Mouse (Mus musculus): ENCODE measurements at regions not wholly inside any gene's neighbourhood (a gene's known extent, or its start where the extent isn't known, plus 50 kb on each side); places are given as distances from the start of the nearest gene placed in this dataset.

GRCm38 (mm10) chr8:49243002-49243401 is 399.3 kb upstream of the Tenm3 start:
- WGBS = 49% methylated on average over 5 of the region's 5 CpGs
- no peak overlapping the region for H3K9ac ChIP-seq (ENCODE audit: low read length)
- no peaks in the 10 kb centered on the region for H3K9me3 ChIP-seq (ENCODE audit: control insufficient read depth, low read length)
- H3K36me3 ChIP-seq (ENCODE audit: control insufficient read depth, insufficient read depth, low read length) = no peaks in the 10 kb centered on the region
- no peak for DNase-seq (ENCODE audit: low spot score)
- 0 out of 2 replicates have a peak, but pooled peaks have one; percentile 27 for ATAC-seq (ENCODE audit: insufficient read depth, low FRiP score, low TSS enrichment)
- no peaks in the 10 kb centered on the region for H3K4me1 ChIP-seq (ENCODE audit: control insufficient read depth, insufficient read depth, low read length)
- H3K4me3 ChIP-seq (ENCODE audit: low read depth, low read length) = no peak overlapping the region
- H3K4me2 ChIP-seq (ENCODE audit: low read depth) = no peak overlapping the region
- no peaks in the 10 kb centered on the region for H3K27me3 ChIP-seq (ENCODE audit: control insufficient read depth, insufficient read depth, low read length)
- H3K27ac ChIP-seq (ENCODE audit: low read depth, low read length) = no peak overlapping the region

- H3K36me3 ChIP-seq (ENCODE audit: control insufficient read depth, insufficient read depth, low read length) = no peaks in the 10 kb centered on the region
- no peak overlapping the region for H3K4me3 ChIP-seq (ENCODE audit: low read depth, low read length)
- H3K9me3 ChIP-seq (ENCODE audit: control insufficient read depth, low read length) = no peaks in the 10 kb centered on the region
- no peaks in the 10 kb centered on the region for H3K27me3 ChIP-seq (ENCODE audit: control insufficient read depth, insufficient read depth, low read length)
- no peaks in the 10 kb centered on the region for H3K4me1 ChIP-seq (ENCODE audit: control insufficient read depth, insufficient read depth, low read length)
- H3K27ac ChIP-seq (ENCODE audit: low read depth, low read length) = no peak overlapping the region
- DNase-seq (ENCODE audit: low spot score) (no peak), ATAC-seq (ENCODE audit: insufficient read depth, low FRiP score, low TSS enrichment) (no peak)
- H3K9ac ChIP-seq (ENCODE audit: low read length) = no peak overlapping the region
- 56% methylated on average over 4 of the region's 4 CpGs for WGBS
- no peak overlapping the region for H3K4me2 ChIP-seq (ENCODE audit: low read depth)
Measured at GRCm38 (mm10) chr8:49236822-49237071, 393.0 kb upstream of the Tenm3 start.

- H3K27me3 ChIP-seq (ENCODE audit: control insufficient read depth, insufficient read depth, low read length) = no peaks in the 10 kb centered on the region
- H3K36me3 ChIP-seq (ENCODE audit: control insufficient read depth, insufficient read depth, low read length) = no peaks in the 10 kb centered on the region
- no peak overlapping the region for H3K9ac ChIP-seq (ENCODE audit: low read length)
- no peaks in the 10 kb centered on the region for H3K4me1 ChIP-seq (ENCODE audit: control insufficient read depth, insufficient read depth, low read length)
- no peak overlapping the region for H3K4me2 ChIP-seq (ENCODE audit: low read depth)
- WGBS = 61% methylated on average over 7 of the region's 7 CpGs
- no peaks in the 10 kb centered on the region for H3K9me3 ChIP-seq (ENCODE audit: control insufficient read depth, low read length)
- no peak overlapping the region for H3K4me3 ChIP-seq (ENCODE audit: low read depth, low read length)
- DNase-seq (ENCODE audit: low spot score) (no peak), ATAC-seq (ENCODE audit: insufficient read depth, low FRiP score, low TSS enrichment) (no peak)
- H3K27ac ChIP-seq (ENCODE audit: low read depth, low read length) = no peak overlapping the region
Measured at GRCm38 (mm10) chr8:49236021-49236821, 392.5 kb upstream of the Tenm3 start.

GRCm38 (mm10) chr8:49223841-49224420 is 380.2 kb upstream of the Tenm3 start:
- ATAC-seq (ENCODE audit: insufficient read depth, low FRiP score, low TSS enrichment) (no peak), DNase-seq (ENCODE audit: low spot score) (no peak)
- H3K4me3 ChIP-seq (ENCODE audit: low read depth, low read length) = no peak overlapping the region
- WGBS = 63% methylated on average over 18 of the region's 18 CpGs
- H3K36me3 ChIP-seq (ENCODE audit: control insufficient read depth, insufficient read depth, low read length) = no peaks in the 10 kb centered on the region
- H3K9ac ChIP-seq (ENCODE audit: low read length) = no peak overlapping the region
- no peaks in the 10 kb centered on the region for H3K4me1 ChIP-seq (ENCODE audit: control insufficient read depth, insufficient read depth, low read length)
- H3K9me3 ChIP-seq (ENCODE audit: control insufficient read depth, low read length) = no peaks in the 10 kb centered on the region
- H3K27ac ChIP-seq (ENCODE audit: low read depth, low read length) = no peak overlapping the region
- H3K4me2 ChIP-seq (ENCODE audit: low read depth) = no peak overlapping the region
- no peaks in the 10 kb centered on the region for H3K27me3 ChIP-seq (ENCODE audit: control insufficient read depth, insufficient read depth, low read length)

- no peaks in the 10 kb centered on the region for H3K9me3 ChIP-seq (ENCODE audit: control insufficient read depth, low read length)
- 84% methylated on average over 4 of the region's 4 CpGs for WGBS
- no peaks in the 10 kb centered on the region for H3K36me3 ChIP-seq (ENCODE audit: control insufficient read depth, insufficient read depth, low read length)
- no peak overlapping the region for H3K9ac ChIP-seq (ENCODE audit: low read length)
- H3K27ac ChIP-seq (ENCODE audit: low read depth, low read length) = no peak overlapping the region
- ATAC-seq (ENCODE audit: insufficient read depth, low FRiP score, low TSS enrichment) = no peak
- no peaks in the 10 kb centered on the region for H3K27me3 ChIP-seq (ENCODE audit: control insufficient read depth, insufficient read depth, low read length)
- no peaks in the 10 kb centered on the region for H3K4me1 ChIP-seq (ENCODE audit: control insufficient read depth, insufficient read depth, low read length)
- DNase-seq (ENCODE audit: low spot score) = no peak
- no peak overlapping the region for H3K4me3 ChIP-seq (ENCODE audit: low read depth, low read length)
- no peak overlapping the region for H3K4me2 ChIP-seq (ENCODE audit: low read depth)
Measured at GRCm38 (mm10) chr8:49195333-49195640, 351.5 kb upstream of the Tenm3 start.

GRCm38 (mm10) chr8:49194592-49195332 is 351.0 kb upstream of the Tenm3 start:
- Histone ChIP-seq H3K4me1 (ENCODE audit: control insufficient read depth, insufficient read depth, low read length) (no peaks in the 10 kb centered on the region), H3K9me3 (ENCODE audit: control insufficient read depth, low read length) (no peaks in the 10 kb centered on the region), H3K9ac (ENCODE audit: low read length) (no peak overlapping the region), H3K36me3 (ENCODE audit: control insufficient read depth, insufficient read depth, low read length) (no peaks in the 10 kb centered on the region), H3K27me3 (ENCODE audit: control insufficient read depth, insufficient read depth, low read length) (no peaks in the 10 kb centered on the region), H3K4me3 (ENCODE audit: low read depth, low read length) (no peak overlapping the region), H3K4me2 (ENCODE audit: low read depth) (no peak overlapping the region), H3K27ac (ENCODE audit: low read depth, low read length) (no peak overlapping the region)
- ATAC-seq (ENCODE audit: insufficient read depth, low FRiP score, low TSS enrichment) = no peak
- 67% methylated on average over 11 of the region's 11 CpGs for WGBS
- peak; percentile 13 for DNase-seq (ENCODE audit: low spot score)

GRCm38 (mm10) chr8:49186853-49187252 is 343.1 kb upstream of the Tenm3 start:
- Histone ChIP-seq H3K9me3 (ENCODE audit: control insufficient read depth, low read length) (no peaks in the 10 kb centered on the region), H3K36me3 (ENCODE audit: control insufficient read depth, insufficient read depth, low read length) (no peaks in the 10 kb centered on the region), H3K27ac (ENCODE audit: low read depth, low read length) (no peak overlapping the region), H3K4me3 (ENCODE audit: low read depth, low read length) (no peak overlapping the region), H3K4me1 (ENCODE audit: control insufficient read depth, insufficient read depth, low read length) (no peaks in the 10 kb centered on the region), H3K9ac (ENCODE audit: low read length) (no peak overlapping the region), H3K4me2 (ENCODE audit: low read depth) (no peak overlapping the region), H3K27me3 (ENCODE audit: control insufficient read depth, insufficient read depth, low read length) (no peaks in the 10 kb centered on the region)
- 88% methylated on average over 3 of the region's 3 CpGs for WGBS
- DNase-seq (ENCODE audit: low spot score) (no peak), ATAC-seq (ENCODE audit: insufficient read depth, low FRiP score, low TSS enrichment) (no peak)

GRCm38 (mm10) chr8:49175386-49175785 is 331.6 kb upstream of the Tenm3 start:
- Histone ChIP-seq H3K9ac (ENCODE audit: low read length) (no peak overlapping the region), H3K4me1 (ENCODE audit: control insufficient read depth, insufficient read depth, low read length) (no peaks in the 10 kb centered on the region), H3K27me3 (ENCODE audit: control insufficient read depth, insufficient read depth, low read length) (no peaks in the 10 kb centered on the region), H3K4me2 (ENCODE audit: low read depth) (no peak overlapping the region), H3K36me3 (ENCODE audit: control insufficient read depth, insufficient read depth, low read length) (no peaks in the 10 kb centered on the region), H3K9me3 (ENCODE audit: control insufficient read depth, low read length) (no peaks in the 10 kb centered on the region), H3K4me3 (ENCODE audit: low read depth, low read length) (no peak overlapping the region), H3K27ac (ENCODE audit: low read depth, low read length) (no peak overlapping the region)
- WGBS = 87% methylated on average over 4 of the region's 4 CpGs
- DNase-seq (ENCODE audit: low spot score) (no peak), ATAC-seq (ENCODE audit: insufficient read depth, low FRiP score, low TSS enrichment) (no peak)

GRCm38 (mm10) chr8:49174956-49175355 is 331.2 kb upstream of the Tenm3 start:
- Histone ChIP-seq H3K4me2 (ENCODE audit: low read depth) (no peak overlapping the region), H3K36me3 (ENCODE audit: control insufficient read depth, insufficient read depth, low read length) (no peaks in the 10 kb centered on the region), H3K9me3 (ENCODE audit: control insufficient read depth, low read length) (no peaks in the 10 kb centered on the region), H3K4me3 (ENCODE audit: low read depth, low read length) (no peak overlapping the region), H3K27me3 (ENCODE audit: control insufficient read depth, insufficient read depth, low read length) (no peaks in the 10 kb centered on the region), H3K4me1 (ENCODE audit: control insufficient read depth, insufficient read depth, low read length) (no peaks in the 10 kb centered on the region), H3K9ac (ENCODE audit: low read length) (no peak overlapping the region), H3K27ac (ENCODE audit: low read depth, low read length) (no peak overlapping the region)
- no peak for DNase-seq (ENCODE audit: low spot score)
- 89% methylated on average over 2 of the region's 2 CpGs for WGBS
- no peak for ATAC-seq (ENCODE audit: insufficient read depth, low FRiP score, low TSS enrichment)
